Mouse (Mus musculus) ovary, adult 18-20 months (tissue): Measurements from ENCODE around the gene Fam214a.

ENCODE experiments used
- DNase-seq: peaks from one replicate; pipeline ENCODE4 v3.0.0; 2022; ENCODE audit warnings: low spot score, mixed read lengths

The Fam214a gene

DNA sequence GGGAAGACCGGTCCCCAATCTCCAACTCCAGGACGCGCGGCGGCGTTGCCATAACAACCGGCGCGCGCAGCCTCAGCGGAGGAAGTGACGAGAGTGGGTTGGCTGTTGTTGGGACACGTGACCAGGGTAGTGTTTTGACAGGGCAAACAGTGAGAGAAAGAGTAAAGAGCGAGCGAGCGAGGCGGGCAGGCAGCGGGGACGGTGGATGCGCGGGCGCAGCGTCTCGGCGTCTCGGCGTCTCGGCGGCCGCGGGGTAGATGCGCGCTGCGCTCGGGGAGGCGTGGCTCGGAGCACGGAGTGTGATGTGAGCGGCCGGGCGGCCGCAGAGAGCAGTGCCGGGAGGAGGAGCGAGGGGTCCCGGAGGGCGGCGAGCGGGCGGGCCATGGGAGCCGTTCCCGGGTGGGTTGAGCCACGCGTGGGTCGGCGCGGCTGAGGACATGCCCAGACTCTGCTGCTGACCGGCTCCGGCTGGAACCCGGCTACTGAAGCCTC lies at the start of gene Fam214a:
TSS of gene Fam214a (plus strand) at position 129 of the 492 bp plus-strand sequence.
- DNase-seq: peak; percentile 92

DNA sequence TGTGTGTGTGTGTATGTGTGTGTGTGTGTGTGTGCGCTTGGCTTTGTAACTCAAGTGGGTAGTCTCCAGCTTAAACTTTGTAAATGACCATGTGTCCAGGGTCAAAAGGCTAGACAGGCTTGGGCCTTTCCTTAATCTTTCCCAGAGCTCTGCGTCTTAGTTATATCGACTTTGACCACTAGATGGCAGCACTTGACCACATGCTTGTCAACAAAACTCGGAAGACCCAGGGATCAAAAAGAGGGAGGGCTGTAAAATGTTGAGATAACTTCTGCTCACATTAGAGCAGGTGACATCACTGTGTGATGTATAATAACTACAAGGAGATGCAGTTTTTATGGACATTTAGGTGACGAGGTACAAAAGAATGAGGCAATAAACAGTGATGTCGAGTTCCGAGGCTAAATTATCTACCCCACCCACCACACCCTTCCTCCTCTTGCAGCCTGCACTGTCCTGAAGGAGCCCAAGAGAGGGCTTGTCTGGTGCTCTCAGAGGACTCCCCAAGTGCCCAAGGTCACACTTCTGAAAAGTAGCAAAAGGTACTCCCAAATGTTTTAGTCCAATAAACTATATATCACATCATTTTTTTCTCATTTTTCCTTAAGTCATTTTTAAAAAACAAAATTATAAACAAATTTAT lies 47.7 kb upstream of the Fam214a start:
- no peak for DNase-seq

- peak; percentile 29 for DNase-seq
These were observed 45.7 kb upstream of the Fam214a start for GRCm38 (mm10) chr9:74906951-74907350.

DNA sequence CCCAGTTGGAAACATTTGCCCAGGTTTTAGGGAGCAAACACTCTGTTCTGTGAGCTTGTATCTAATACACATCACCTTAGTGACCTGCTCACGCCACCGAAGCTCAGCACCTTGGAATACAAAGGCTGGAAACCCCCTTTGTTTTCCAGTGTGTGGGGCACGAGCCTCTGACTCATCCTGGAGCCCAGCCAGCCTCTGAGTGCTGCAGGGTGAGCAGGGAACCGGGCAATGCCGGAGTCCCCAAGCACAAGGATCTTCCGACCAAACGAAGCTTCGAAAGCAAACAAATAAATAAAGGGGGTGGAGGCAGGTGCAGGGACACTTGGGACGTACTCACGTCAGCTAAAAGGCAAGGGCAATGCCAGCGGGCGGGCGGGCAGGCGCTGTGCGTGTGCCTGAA lies 43.4 kb upstream of the Fam214a start:
- peak; percentile 65 for DNase-seq

DNA sequence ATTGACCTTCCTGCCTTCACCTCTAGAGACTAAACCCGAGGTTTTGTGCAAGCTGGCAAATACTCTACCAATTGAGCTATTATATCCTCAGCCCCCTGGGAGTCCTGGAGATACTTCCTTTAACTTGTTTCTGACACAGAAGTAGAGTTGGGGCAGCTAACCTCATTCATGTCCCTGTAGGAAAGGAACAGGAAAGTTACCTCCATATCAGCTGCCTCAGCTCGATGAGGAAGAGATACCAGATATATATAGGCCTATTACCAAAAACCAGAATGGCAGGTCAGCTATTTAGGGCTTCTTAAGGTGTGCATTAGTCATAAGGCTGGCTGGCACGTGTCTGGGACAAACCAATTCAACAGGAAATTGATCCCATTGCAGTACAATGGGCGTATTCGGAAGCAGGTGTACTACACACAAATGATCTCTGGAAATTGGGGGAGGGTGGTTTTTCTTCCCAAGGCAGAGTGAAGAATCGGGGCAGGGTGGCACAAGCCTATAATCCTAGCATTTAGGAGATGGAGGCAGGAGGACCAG lies 42.4 kb upstream of the Fam214a start:
- DNase-seq: no peak

GRCm38 (mm10) chr9:74911430-74911829 lies 41.3 kb upstream of the Fam214a start:
- no peak for DNase-seq

- DNase-seq: no peak
These were observed 40.8 kb upstream of the Fam214a start for GRCm38 (mm10) chr9:74911919-74912318.

- DNase-seq: no peak
These were observed 39.9 kb upstream of the Fam214a start for GRCm38 (mm10) chr9:74912619-74913376.

GRCm38 (mm10) chr9:74915611-74916010 lies 37.1 kb upstream of the Fam214a start:
- DNase-seq: no peak

DNA sequence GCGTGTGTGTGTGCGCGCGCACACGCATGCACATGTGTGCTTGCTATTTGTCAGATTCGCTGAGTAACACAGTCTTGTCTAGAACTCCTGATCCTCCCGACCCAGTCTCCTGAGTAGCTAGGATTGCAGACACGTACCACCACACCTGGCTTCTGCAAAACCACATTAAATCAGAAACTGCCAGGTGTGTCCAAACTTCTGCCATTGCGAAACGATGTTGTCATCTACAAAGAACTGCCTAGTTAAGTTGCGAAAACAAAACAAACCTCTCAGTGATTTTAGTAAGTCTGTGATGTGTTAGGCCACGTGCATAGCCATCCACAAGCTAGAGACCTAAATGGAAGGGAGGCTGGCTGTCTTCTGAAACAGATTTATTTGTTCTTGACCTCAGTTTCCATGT lies 32.2 kb upstream of the Fam214a start:
- DNase-seq: no peak

DNA sequence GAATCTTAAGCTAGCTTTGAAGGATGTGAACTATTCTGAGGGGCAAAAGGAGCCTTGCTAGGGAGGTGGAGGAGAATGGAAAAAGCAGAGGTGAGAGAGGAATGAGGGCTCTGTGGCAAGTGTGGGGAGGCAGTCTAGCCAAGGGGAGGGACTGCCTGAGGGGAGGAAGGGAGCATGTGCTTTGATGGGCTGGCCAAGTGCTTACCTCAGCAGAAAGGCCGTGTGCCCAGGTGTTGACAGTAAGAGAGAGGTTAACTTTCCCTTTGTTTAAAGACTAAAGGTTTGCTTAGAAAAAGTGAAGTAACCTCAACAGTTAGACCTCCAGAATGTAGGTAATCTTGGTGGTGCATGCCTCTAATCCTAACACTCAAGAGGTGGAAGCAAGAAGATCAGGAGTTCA lies 31.3 kb upstream of the Fam214a start:
- no peak for DNase-seq

DNA sequence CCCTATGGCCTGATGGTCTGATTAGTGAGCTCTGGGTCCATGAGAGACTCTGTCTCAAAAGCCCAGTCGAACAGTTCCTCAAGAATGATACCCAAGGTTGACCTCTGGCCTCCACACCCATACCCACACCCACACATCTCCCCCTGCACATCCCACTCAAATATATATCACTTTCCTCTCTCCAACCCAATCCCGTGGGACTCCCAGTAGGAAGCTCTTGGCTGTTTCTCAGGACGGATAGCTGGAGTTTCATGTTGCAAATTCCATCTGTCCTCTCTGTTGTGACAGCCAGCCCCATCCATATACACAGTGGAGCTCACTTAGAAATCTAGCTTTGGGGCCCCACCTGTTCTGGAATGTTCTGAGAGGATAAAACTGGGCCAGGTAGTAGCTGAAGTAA lies 29.8 kb upstream of the Fam214a start:
- DNase-seq: no peak

- DNase-seq: no peak
These were observed 29.2 kb upstream of the Fam214a start for GRCm38 (mm10) chr9:74923291-74923977.

GRCm38 (mm10) chr9:74925220-74925769 lies 27.4 kb upstream of the Fam214a start:
- no peak for DNase-seq

- DNase-seq: no peak
These were observed 22.7 kb upstream of the Fam214a start for GRCm38 (mm10) chr9:74929981-74930423.

DNA sequence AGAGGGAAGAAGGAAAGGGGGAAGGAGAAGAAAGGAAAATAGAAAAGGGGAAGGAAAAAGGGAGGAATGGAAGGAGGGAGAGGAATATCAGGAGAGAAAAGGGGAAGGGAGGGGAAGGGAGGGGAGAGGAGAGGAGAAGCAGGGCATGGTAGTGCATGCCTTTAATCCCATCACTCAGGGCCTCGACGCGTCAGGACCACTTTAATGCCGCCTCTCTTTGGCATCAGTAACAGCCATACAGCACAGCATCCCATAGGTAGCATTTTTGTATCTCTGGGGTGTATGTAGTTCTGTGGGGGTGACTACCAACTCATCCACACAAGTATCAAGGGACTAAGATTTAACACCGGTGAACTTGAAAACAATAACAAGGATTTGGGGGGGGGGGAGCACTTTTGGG lies 22.0 kb upstream of the Fam214a start:
- no peak for DNase-seq

DNA sequence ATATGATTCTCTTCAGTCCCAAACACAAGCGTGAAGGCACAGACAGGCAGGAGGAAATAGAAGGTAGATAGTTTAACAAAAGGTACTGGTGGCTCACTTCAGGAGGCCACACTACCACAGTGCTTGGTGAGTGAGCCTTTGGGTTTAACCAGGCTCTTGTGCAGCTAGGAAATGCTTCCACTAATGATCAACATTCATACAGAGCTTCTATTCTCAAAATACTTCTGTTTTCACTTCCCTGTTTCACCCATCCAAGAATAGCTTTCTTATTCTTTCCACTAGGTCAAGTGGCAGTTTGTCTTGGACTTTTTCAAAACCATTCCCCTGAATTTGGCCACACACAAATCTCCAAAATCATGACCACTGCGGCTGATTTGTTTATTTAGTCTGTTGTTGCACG lies 17.4 kb upstream of the Fam214a start:
- DNase-seq: no peak

DNA sequence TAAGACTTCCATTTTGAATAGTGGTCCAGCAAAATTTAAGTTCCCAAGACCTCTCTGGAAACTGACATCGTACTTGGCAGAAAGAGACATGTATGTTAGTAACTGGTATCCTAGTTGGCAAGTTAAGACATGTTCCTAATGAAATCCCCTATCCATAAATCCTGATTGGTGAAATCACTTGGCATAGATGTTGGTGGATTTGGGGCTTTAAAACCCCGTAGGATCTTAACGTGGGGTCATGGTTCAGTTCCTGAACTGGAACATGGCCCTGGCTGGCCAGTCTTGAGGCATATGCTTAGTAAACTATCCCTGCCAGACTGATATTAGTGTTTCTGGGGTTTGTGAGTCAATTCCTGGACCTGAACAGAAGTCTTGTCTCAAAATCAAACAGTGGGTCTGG lies 14.9 kb upstream of the Fam214a start:
- no peak for DNase-seq

DNA sequence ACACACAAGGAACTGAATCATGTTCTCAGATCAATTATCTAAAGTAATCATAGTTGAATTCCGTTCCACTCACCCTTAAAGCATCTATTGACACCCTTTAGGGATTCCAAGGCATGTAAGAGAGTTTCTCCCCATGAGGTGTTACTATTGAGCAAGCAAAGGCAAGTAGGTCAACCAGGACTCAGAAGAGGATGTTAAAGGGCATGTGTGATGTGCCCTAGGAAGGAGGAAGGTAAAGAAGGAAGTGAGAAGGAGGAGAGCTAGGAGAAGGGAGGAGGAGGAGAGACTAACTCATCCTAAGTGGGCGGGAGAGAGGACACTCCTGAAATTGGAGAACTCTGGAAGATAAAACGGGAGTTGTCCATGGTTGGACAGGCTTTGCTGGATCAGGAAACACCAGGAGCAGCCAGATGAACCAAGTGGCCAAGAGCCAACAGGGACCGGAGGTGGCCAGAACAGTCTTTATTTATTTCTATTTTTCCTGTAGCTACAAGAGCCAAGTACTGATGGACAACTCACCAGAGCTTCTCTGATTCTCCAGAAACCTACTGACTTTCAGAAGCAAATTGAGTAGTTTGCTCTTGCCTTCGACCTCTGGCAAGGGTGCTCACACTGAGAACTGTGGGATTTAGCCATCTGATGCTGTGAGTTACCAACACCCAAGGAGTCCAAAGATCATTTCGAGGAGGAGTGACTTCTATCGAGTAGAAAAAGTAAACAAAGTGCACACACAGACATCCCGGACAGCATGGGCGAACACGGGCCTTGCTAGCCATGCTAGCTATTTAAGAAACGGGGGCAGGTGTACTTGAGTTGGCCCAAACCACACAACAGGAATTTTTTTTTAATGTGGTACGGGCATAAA lies 13.8 kb upstream of the Fam214a start:
- DNase-seq: no peak

- no peak for DNase-seq
These were observed 5.8 kb upstream of the Fam214a start for GRCm38 (mm10) chr9:74946713-74947402.

- DNase-seq: no peak
These were observed 1.2 kb upstream of the Fam214a start for GRCm38 (mm10) chr9:74951491-74951890.
